Comparison of ENCODE assay signal across 9 mouse cellular contexts in the genomic region with DNA sequence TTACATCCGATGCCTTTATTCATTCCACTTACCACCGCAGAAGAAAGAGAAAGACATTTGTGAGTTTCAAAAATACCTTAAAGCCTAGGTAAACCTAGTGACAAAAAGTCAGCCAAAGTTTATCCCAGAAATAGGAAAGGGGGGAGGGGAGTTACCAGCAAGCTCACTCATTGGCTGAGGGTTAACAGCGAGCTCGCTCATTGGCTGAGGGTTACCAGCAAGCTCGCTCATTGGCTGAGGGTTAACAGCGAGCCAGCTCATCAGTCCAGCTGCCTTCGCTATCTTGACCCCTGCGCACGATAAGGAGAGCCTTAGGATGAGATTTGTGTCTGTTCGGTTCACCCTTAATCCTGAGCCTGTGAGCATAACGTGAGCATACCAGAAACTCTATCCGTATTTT. TPM values are rescaled to one million over a fixed set of nuclear protein-coding genes. Genes with fewer than 3 reads are reported as not detected.
DNase-seq lines count a peak whose midpoint lies in the region; ATAC-seq lines count a peak whose summit lies in the region.
"Had no signal": no experiment of that assay in that cellular context is flagged by ENCODE, and none has a peak within 500 bp of the region (broad histone marks: within the 10 kb centered on the region; RNA-seq: fewer than 3 reads in every experiment).

No protein-coding gene starts in this region.

- WGBS in heart, embryonic 15.5 days, result 18% methylated on average over 12 of the region's 12 CpGs
- WGBS in embryonic facial prominence, embryonic 11.5 days, result 14% methylated on average over 12 of the region's 12 CpGs
- WGBS in intestine, embryonic 16.5 days, result 21% methylated on average over 12 of the region's 12 CpGs
- 23% methylated on average over 12 of the region's 12 CpGs for WGBS in neural tube, embryonic 13.5 days

- H3K9me3 ChIP-seq in heart, embryonic 15.5 days (replicated peaks), result no peaks in the 10 kb centered on the region
- no peaks in the 10 kb centered on the region for H3K9me3 ChIP-seq in embryonic facial prominence, embryonic 11.5 days (replicated peaks; ENCODE audit: control insufficient read depth, low read length)
- 0 out of 2 replicates have a peak, but pooled peaks cover 5% of the 10 kb centered on the region for H3K9me3 ChIP-seq in intestine, embryonic 16.5 days (ENCODE audit: control insufficient read depth, low read length)
- no peaks in the 10 kb centered on the region for H3K9me3 ChIP-seq in neural tube, embryonic 13.5 days

- peaks cover 3% of the 10 kb centered on the region; the same call in 1 of the 2 replicates for H3K4me1 ChIP-seq in heart, embryonic 15.5 days (replicated peaks)
- no peaks in the 10 kb centered on the region for H3K4me1 ChIP-seq in embryonic facial prominence, embryonic 11.5 days (ENCODE audit: control insufficient read depth, insufficient read depth, low read length)
- no peaks in the 10 kb centered on the region for H3K4me1 ChIP-seq in intestine, embryonic 16.5 days (ENCODE audit: control insufficient read depth, insufficient read depth, low read length)
- peaks cover 3% of the 10 kb centered on the region; the same call in 1 of the 2 replicates for H3K4me1 ChIP-seq in neural tube, embryonic 13.5 days (replicated peaks)

- H3K4me2 ChIP-seq in heart, embryonic 15.5 days, result peak overlapping the region; percentile 47
- H3K4me2 ChIP-seq in embryonic facial prominence, embryonic 11.5 days (ENCODE audit: low read depth, low read length), result no peak overlapping the region
- no peak overlapping the region; the same call in 1 of the 2 replicates for H3K4me2 ChIP-seq in intestine, embryonic 16.5 days (ENCODE audit: low read depth, low read length)
- peak overlapping the region; percentile 45 for H3K4me2 ChIP-seq in neural tube, embryonic 13.5 days

- no peak overlapping the region for H3K9ac ChIP-seq in heart, embryonic 15.5 days
- H3K9ac ChIP-seq in embryonic facial prominence, embryonic 11.5 days (replicated peaks; ENCODE audit: low read length), result no peak overlapping the region
- H3K9ac ChIP-seq in intestine, embryonic 16.5 days (ENCODE audit: low read depth, low read length), result no peak overlapping the region
- no peak overlapping the region for H3K9ac ChIP-seq in neural tube, embryonic 13.5 days

- H3K36me3 ChIP-seq in heart, embryonic 15.5 days, result no peaks in the 10 kb centered on the region
- H3K36me3 ChIP-seq in embryonic facial prominence, embryonic 11.5 days (replicated peaks; ENCODE audit: control insufficient read depth, insufficient read depth, low read depth, low read length), result no peaks in the 10 kb centered on the region
- H3K36me3 ChIP-seq in intestine, embryonic 16.5 days (ENCODE audit: control insufficient read depth, insufficient read depth, low read length), result no peaks in the 10 kb centered on the region
- no peaks in the 10 kb centered on the region for H3K36me3 ChIP-seq in neural tube, embryonic 13.5 days

- ATAC-seq in heart, embryonic 15.5 days (replicated peaks; ENCODE audit: insufficient number of reproducible peaks, insufficient read depth, low FRiP score, low read depth), result no peak; the same call in 1 of the 2 replicates
- peak; percentile 79 for ATAC-seq in embryonic facial prominence, embryonic 11.5 days (replicated peaks; ENCODE audit: insufficient number of reproducible peaks, low FRiP score, low TSS enrichment, low read depth)
- 0 out of 2 replicates have a peak, but pooled peaks have one; percentile 44 for ATAC-seq in intestine, embryonic 16.5 days
- peak; percentile 86; the same call in 1 of the 2 replicates for ATAC-seq in neural tube, embryonic 13.5 days (ENCODE audit: low read depth)

- no peaks in the 10 kb centered on the region for H3K27me3 ChIP-seq in heart, embryonic 15.5 days
- H3K27me3 ChIP-seq in embryonic facial prominence, embryonic 11.5 days (ENCODE audit: control insufficient read depth, insufficient read depth, low read length), result no peaks in the 10 kb centered on the region
- H3K27me3 ChIP-seq in intestine, embryonic 16.5 days (replicated peaks; ENCODE audit: control insufficient read depth, insufficient read depth, low read length), result no peaks in the 10 kb centered on the region
- no peaks in the 10 kb centered on the region for H3K27me3 ChIP-seq in neural tube, embryonic 13.5 days

- H3K27ac ChIP-seq in heart, embryonic 15.5 days, result no peak overlapping the region
- H3K27ac ChIP-seq in embryonic facial prominence, embryonic 11.5 days (replicated peaks; ENCODE audit: low read depth, low read length), result no peak overlapping the region
- no peak overlapping the region for H3K27ac ChIP-seq in intestine, embryonic 16.5 days (ENCODE audit: low read length)
- H3K27ac ChIP-seq in neural tube, embryonic 13.5 days (replicated peaks), result no peak overlapping the region

- 0 out of 2 replicates have a peak overlapping the region, but pooled peaks have one; percentile 18 for H3K4me3 ChIP-seq in heart, embryonic 15.5 days
- no peak overlapping the region for H3K4me3 ChIP-seq in embryonic facial prominence, embryonic 11.5 days (ENCODE audit: low read depth, low read length)
- no peak overlapping the region for H3K4me3 ChIP-seq in intestine, embryonic 16.5 days (ENCODE audit: low read length)
- H3K4me3 ChIP-seq in neural tube, embryonic 13.5 days, result no peak overlapping the region

- intact Hi-C loops in heart, postnatal 25 days (cut with DNase I), result no loop called here

- DNase-seq in heart, postnatal 25 days (ENCODE audit: low spot score), result no peak
- peak; percentile 71 for DNase-seq in embryonic facial prominence, embryonic 11.5 days (ENCODE audit: low spot score)
- DNase-seq in frontal cortex, adult 2 months (ENCODE audit: extremely low spot score in 1 of 2, low spot score in 1 of 2), result no peak
- DNase-seq in spleen, postnatal 10 days (ENCODE audit: low spot score in 2 of 2), result no peak
- DNase-seq in urinary bladder, postnatal 36 days (ENCODE audit: low spot score in 2 of 2), result no peak
- DNase-seq: thymus, adult 18-20 months had no signal

RNA-seq across cellular contexts. Expression of a gene that starts 6.9 kb away (rescaled TPM):
- polyA plus RNA-seq in heart, embryonic 15.5 days (2015; fragmentation: Nextera tagmentation; extraction: Ambion mirVana), result 27.4 and 38.7 TPM in 2 replicates
- 10 to 100 TPM; 27.7 to 30.4 TPM for total RNA-seq in heart, postnatal 25 days (2021)
- 114 TPM in 2 replicates for polyA plus RNA-seq in embryonic facial prominence, embryonic 11.5 days (2014; fragmentation: Nextera tagmentation; extraction: Ambion mirVana)
- polyA plus RNA-seq in intestine, embryonic 16.5 days (2015; fragmentation: Nextera tagmentation; extraction: Ambion mirVana), result 30.8 and 40.8 TPM in 2 replicates
- polyA plus RNA-seq in neural tube, embryonic 13.5 days (2015; fragmentation: Nextera tagmentation; extraction: Ambion mirVana), result 79.3 TPM in 2 replicates
- 20.0 and 20.4 TPM in 2 replicates for polyA plus RNA-seq in frontal cortex, adult 2 months (2012; rRNA removed)

Comparison
In these comparisons a context has a peak if more than half of its experiments do, and no peak if none do; other contexts are left out.
1. H3K4me2 ChIP-seq: peak in heart, embryonic 15.5 days (single experiment) and neural tube, embryonic 13.5 days (single experiment); none in embryonic facial prominence, embryonic 11.5 days (single experiment) and intestine, embryonic 16.5 days (single experiment).